Comparison of ENCODE assay signal across 22 mouse cellular contexts in genomic region chr17:48597301-48597700, GRCm38 (mm10).
DNase-seq lines count a peak whose midpoint lies in the region; ATAC-seq and TF ChIP-seq lines count a peak whose summit lies in the region.
"Had no signal": no experiment of that assay in that cellular context is flagged by ENCODE, and none has a peak within 500 bp of the region (broad histone marks: within the 10 kb centered on the region; RNA-seq: fewer than 3 reads in every experiment).

No protein-coding gene starts in this region.

- H3K27me3 ChIP-seq in kidney, postnatal 0 days (ENCODE audit: insufficient read depth, low read length), result no peaks in the 10 kb centered on the region
- H3K27me3 ChIP-seq in lung, postnatal 0 days (replicated peaks; ENCODE audit: insufficient read depth, low read length), result no peaks in the 10 kb centered on the region
- H3K27me3 ChIP-seq in splenic B cell, adult 2 months (ENCODE audit: control insufficient read depth, insufficient read depth, low read length, poor library complexity, severe bottlenecking), result no peaks in the 10 kb centered on the region
- H3K27me3 ChIP-seq: CH12.LX; embryonic facial prominence, embryonic 15.5 days; limb, embryonic 13.5 days; neural tube, embryonic 12.5 days had no signal

- H3K36me3 ChIP-seq in kidney, postnatal 0 days (ENCODE audit: insufficient read depth, low read length), result no peaks in the 10 kb centered on the region
- no peaks in the 10 kb centered on the region for H3K36me3 ChIP-seq in lung, postnatal 0 days (ENCODE audit: insufficient read depth, low read length)
- no peaks in the 10 kb centered on the region for H3K36me3 ChIP-seq in splenic B cell, adult 2 months (ENCODE audit: control insufficient read depth, insufficient read depth, low read length, poor library complexity, severe bottlenecking)
- H3K36me3 ChIP-seq: embryonic facial prominence, embryonic 15.5 days; forebrain, embryonic 10.5 days; limb, embryonic 13.5 days; neural tube, embryonic 12.5 days had no signal

- no peaks in the 10 kb centered on the region; the same call in 1 of the 2 replicates for H3K9me3 ChIP-seq in kidney, postnatal 0 days (replicated peaks; ENCODE audit: low read length)
- no peaks in the 10 kb centered on the region for H3K9me3 ChIP-seq in lung, postnatal 0 days (ENCODE audit: low read length)
- H3K9me3 ChIP-seq: embryonic facial prominence, embryonic 15.5 days; forebrain, embryonic 10.5 days; neural tube, embryonic 12.5 days had no signal

- H3K27ac ChIP-seq in kidney, postnatal 0 days, result no peak overlapping the region
- H3K27ac ChIP-seq in lung, postnatal 0 days (ENCODE audit: low read length), result no peak overlapping the region
- H3K27ac ChIP-seq: embryonic facial prominence, embryonic 15.5 days; forebrain, embryonic 10.5 days; limb, embryonic 13.5 days; neural tube, embryonic 12.5 days had no signal

- no peak overlapping the region for H3K9ac ChIP-seq in kidney, postnatal 0 days (ENCODE audit: low read depth, low read length)
- no peak overlapping the region for H3K9ac ChIP-seq in lung, postnatal 0 days (replicated peaks; ENCODE audit: low read depth)
- H3K9ac ChIP-seq: embryonic facial prominence, embryonic 15.5 days; limb, embryonic 13.5 days; neural tube, embryonic 12.5 days had no signal

- DNase-seq in CD4-positive, CD25-positive, alpha-beta regulatory T cell, adult 2 months (ENCODE audit: low read depth, low spot score), result peak; percentile 18
- DNase-seq in kidney, postnatal 0 days (ENCODE audit: low spot score), result no peak
- DNase-seq in kidney, adult 11 months, result no peak
- no peak for DNase-seq in lung, postnatal 0 days (ENCODE audit: low spot score)
- no peak for DNase-seq in lung, adult 18-20 months
- peak; percentile 4 for DNase-seq in splenic B cell, adult 2 months (ENCODE audit: low read depth, low spot score)
- DNase-seq: cerebellum, postnatal 10 days; embryo, embryonic 11 days; gastrocnemius, postnatal 36 days; heart, postnatal 4 days; kidney, postnatal 10 days; lung, postnatal 10 days; right cerebral cortex, postnatal 14 days; thymus, postnatal 36 days had no signal

- peak; percentile 40; the same call in 1 of the 2 replicates for TF ChIP-seq CTCF in kidney, postnatal 0 days (IDR thresholded peaks at IDR 0.05; ENCODE audit: low read depth)
- 0 out of 2 replicates have a peak, but pooled peaks have one; percentile 7 for TF ChIP-seq CTCF in lung, postnatal 0 days (IDR thresholded peaks at IDR 0.05)

- H3K4me2 ChIP-seq in kidney, postnatal 0 days (ENCODE audit: low read length), result no peak overlapping the region
- H3K4me2 ChIP-seq in lung, postnatal 0 days (replicated peaks; ENCODE audit: low read depth, low read length), result no peak overlapping the region
- H3K4me2 ChIP-seq: embryonic facial prominence, embryonic 15.5 days; limb, embryonic 13.5 days; neural tube, embryonic 12.5 days had no signal

- no peaks in the 10 kb centered on the region for H3K4me1 ChIP-seq in kidney, postnatal 0 days (replicated peaks; ENCODE audit: insufficient read depth, low read length)
- H3K4me1 ChIP-seq in lung, postnatal 0 days (ENCODE audit: insufficient read depth, low read depth, low read length), result no peaks in the 10 kb centered on the region
- H3K4me1 ChIP-seq: limb, embryonic 13.5 days; neural tube, embryonic 12.5 days had no signal

- H3K4me3 ChIP-seq in kidney, postnatal 0 days (replicated peaks; ENCODE audit: low read depth, low read length), result no peak overlapping the region
- H3K4me3 ChIP-seq in lung, postnatal 0 days (ENCODE audit: low read depth, low read length), result no peak overlapping the region
- H3K4me3 ChIP-seq: embryonic facial prominence, embryonic 15.5 days; forebrain, embryonic 10.5 days; limb, embryonic 13.5 days; neural tube, embryonic 12.5 days had no signal

- no peak for ATAC-seq in CD4-positive, CD25-positive, alpha-beta regulatory T cell, adult 4 months
- ATAC-seq in kidney, postnatal 0 days (replicated peaks; ENCODE audit: low FRiP score, low read depth), result no peak
- no peak for ATAC-seq in lung, postnatal 0 days
- no peak for ATAC-seq in granulocyte monocyte progenitor cell, adult 5-6 weeks (replicated peaks; ENCODE audit: poor library complexity, severe bottlenecking)
- ATAC-seq: inflammation-experienced regulatory T-cells, adult 6 months had no signal

- no peak for TF ChIP-seq EP300 in lung, postnatal 0 days (IDR thresholded peaks at IDR 0.05)

- WGBS in kidney, postnatal 0 days, result 100% methylated on average over 1 of the region's 1 CpGs
- WGBS in lung, postnatal 0 days, result 95% methylated on average over 1 of the region's 1 CpGs

Comparison
In these comparisons a context has a peak if more than half of its experiments do, and no peak if none do; other contexts are left out.
1. DNase-seq: peak in CD4-positive, CD25-positive, alpha-beta regulatory T cell, adult 2 months (single experiment) and splenic B cell, adult 2 months (single experiment); none in kidney, postnatal 0 days (single experiment), kidney, adult 11 months (single experiment), lung, postnatal 0 days (single experiment) and lung, adult 18-20 months (0 of 2).